Mouse (Mus musculus): Measurements from ENCODE around the gene Grin2c. TPM values are rescaled to one million over a fixed set of nuclear protein-coding genes. Genes with fewer than 3 reads are reported as not detected.
A peak's percentile ranks its signal among the peaks of the same experiment; 100 is the strongest.

Grin2c gene
- polyA plus RNA-seq, 1 experiment, result 35.8 TPM

DNA sequence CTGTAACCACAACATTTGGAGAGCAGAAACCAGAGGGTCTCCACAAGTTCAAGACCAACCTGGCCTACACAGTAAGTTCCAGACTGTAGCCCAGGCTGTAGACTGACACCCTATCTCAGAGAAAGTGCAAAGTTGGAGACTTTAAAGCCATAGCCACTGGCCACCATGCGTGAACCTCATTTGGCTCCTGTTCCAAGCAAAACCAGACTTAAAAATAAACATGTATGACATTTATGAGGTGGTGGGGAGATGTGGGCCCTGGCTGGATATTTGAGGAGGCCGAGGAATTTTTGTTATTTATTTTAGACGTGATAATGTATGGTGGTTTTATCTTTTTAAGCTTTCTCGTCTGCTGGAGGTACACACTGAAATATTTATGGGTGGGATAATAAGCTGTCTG lies 7.9 kb downstream of the Grin2c start:
- Histone ChIP-seq H3K27ac (ENCODE audit: insufficient read depth, low read length) (no peak overlapping the region), H3K4me1 (ENCODE audit: control insufficient read depth, insufficient read depth, low read length) (no peaks in the 10 kb centered on the region; the same call in 1 of the 2 replicates), H3K4me3 (ENCODE audit: insufficient read depth, low read length) (no peak overlapping the region)
- TF ChIP-seq CTCF (IDR thresholded peaks at IDR 0.05; ENCODE audit: extremely low read depth, insufficient read depth, low read length), result no peak
- TF ChIP-seq POLR2A (IDR thresholded peaks at IDR 0.05; ENCODE audit: extremely low read depth, insufficient read depth, low read length), result no peak

DNA sequence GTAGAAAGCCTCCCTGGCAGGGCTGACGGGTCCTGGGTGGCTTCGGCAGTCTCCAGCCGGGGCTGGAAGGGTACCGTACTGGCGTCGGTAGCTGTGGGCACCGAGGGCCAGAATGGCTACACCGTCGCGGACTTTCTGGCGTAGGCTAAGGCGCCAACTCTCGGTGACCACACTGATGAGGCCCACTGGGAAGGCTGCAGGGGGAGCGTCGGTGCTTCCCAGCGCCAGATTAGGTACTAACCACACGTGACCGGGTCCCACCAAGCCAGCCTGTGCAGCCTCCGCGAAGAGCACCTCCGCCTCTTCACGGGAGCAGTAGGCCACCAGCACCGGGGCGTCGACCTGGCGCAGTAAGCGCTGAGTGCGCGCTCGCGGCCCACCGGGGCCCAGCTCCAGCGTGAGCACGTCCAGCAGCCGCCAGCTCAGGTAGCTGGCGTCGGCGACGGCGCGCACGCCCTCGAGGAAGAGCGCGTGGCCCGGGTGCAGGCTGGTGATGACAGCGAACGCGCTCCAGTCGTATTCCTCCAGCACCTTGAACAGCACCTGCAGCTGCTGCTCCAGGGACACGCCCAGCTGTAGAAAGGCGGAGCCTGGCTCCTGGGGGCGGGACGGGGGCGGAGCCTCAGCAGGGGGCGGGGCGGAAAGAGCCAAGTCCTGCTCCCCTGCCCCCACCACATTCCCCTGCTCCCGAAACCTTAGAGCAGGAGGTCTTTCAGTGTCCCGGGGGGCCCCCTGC lies 9.1 kb downstream of the Grin2c start:
- no peak overlapping the region for H3K27ac ChIP-seq (ENCODE audit: insufficient read depth, low read length)
- TF ChIP-seq POLR2A (IDR thresholded peaks at IDR 0.05; ENCODE audit: extremely low read depth, insufficient read depth, low read length), result no peak
- TF ChIP-seq CTCF (IDR thresholded peaks at IDR 0.05; ENCODE audit: extremely low read depth, insufficient read depth, low read length), result no peak
- no peak overlapping the region for H3K4me3 ChIP-seq (ENCODE audit: insufficient read depth, low read length)
- H3K4me1 ChIP-seq (ENCODE audit: control insufficient read depth, insufficient read depth, low read length), result no peaks in the 10 kb centered on the region; the same call in 1 of the 2 replicates

DNA sequence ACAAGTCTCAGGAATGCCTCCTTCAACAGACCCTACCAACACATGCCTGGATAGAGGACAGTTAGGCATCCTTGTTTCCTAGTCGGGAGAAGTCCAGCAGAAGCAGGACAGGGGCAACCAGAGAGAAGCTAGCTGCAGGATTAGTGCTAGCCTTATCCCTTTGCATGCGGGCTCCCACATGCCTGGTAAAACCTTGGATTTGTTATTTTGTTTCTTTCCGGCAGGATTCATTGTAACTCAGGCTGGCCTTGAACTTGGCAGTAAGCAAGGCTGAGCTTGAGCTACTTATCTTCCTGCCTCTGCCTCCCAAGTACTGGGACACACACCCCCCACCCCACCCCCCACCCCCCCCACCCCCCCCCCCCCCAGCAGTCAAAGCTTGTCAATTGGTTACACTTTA lies 15.8 kb downstream of the Grin2c start:
- TF ChIP-seq POLR2A (IDR thresholded peaks at IDR 0.05; ENCODE audit: extremely low read depth, insufficient read depth, low read length) (no peak), CTCF (IDR thresholded peaks at IDR 0.05; ENCODE audit: extremely low read depth, insufficient read depth, low read length) (no peak)
- H3K4me3 ChIP-seq (ENCODE audit: insufficient read depth, low read length), result no peak overlapping the region
- no peak overlapping the region for H3K27ac ChIP-seq (ENCODE audit: insufficient read depth, low read length)
- no peaks in the 10 kb centered on the region for H3K4me1 ChIP-seq (ENCODE audit: control insufficient read depth, insufficient read depth, low read length)

DNA sequence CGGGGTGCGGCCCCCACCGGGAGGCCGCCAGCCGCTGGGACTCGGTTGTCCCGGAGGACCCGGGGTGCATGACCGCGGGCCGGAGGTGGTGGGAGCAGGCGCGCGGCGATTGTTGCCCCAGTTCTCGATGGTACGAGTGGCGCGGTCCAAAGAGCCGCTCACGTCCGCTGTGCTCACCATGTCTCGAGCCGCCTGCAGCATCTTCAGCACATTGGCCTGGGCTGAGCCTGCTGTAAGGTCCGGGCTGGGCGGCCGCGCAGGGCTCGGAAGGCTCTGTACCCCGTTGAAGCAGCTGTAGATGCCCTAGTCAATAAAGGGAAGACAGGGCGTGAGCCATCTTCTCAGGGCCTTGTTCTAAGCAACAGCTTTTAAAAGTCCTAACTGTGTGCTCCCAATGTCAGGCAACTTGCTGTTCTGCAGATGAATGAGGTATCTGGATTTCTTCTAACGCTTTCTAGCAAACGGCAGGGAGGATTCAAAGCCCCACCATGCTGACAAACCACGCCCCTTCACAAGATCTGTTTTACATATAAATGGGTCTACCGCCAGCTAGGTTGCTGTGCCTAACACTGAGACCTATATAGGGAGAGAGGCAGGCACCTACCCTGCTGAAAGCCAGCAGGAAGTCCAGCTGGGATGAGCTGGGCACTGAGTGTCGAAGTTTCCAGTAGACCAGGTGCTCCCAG lies 16.5 kb downstream of the Grin2c start:
- Histone ChIP-seq H3K4me1 (ENCODE audit: control insufficient read depth, insufficient read depth, low read length) (no peaks in the 10 kb centered on the region), H3K27ac (ENCODE audit: insufficient read depth, low read length) (no peak overlapping the region), H3K4me3 (ENCODE audit: insufficient read depth, low read length) (peak overlapping the region; percentile 28; the same call in 1 of the 2 replicates)
- TF ChIP-seq POLR2A (IDR thresholded peaks at IDR 0.05; ENCODE audit: extremely low read depth, insufficient read depth, low read length) (no peak), CTCF (IDR thresholded peaks at IDR 0.05; ENCODE audit: extremely low read depth, insufficient read depth, low read length) (no peak)

DNA sequence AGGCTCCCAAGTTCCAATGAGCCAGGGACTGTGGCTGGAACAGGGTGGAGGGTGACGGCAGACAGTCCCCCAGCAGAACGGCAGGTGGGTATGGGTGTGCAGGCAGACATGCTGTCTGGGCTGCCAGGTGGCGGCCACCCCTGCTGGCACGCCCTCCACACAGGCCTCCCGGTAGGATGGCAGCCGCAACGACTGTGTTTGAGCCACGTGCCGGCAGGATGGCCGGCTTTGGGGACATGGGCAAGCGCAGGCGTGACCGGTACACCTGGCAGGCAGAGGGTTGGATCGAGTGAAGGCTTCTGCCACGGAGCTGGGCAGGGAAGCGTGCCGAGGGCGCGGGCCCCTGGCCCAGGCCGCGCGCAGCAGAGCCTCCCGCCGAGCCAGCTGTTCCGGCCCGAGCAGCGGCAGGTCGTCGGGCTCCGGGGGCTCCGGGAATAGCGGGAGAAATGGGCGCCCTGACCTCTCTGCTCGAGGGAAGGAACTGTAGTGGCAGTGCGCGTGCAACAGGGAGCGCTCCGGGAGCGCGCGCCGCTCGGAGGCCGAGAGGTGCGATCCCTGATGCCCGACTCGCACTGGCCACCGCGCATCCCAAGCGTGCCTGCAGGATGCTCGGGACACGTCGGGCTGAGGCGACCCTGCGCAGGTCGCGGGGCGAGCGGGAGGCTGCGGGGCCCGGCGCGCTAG lies 17.2 kb downstream of the Grin2c start:
- Histone ChIP-seq H3K4me1 (ENCODE audit: control insufficient read depth, insufficient read depth, low read length) (no peaks in the 10 kb centered on the region), H3K27ac (ENCODE audit: insufficient read depth, low read length) (no peak overlapping the region), H3K4me3 (ENCODE audit: insufficient read depth, low read length) (peak overlapping the region; percentile 28; the same call in 1 of the 2 replicates)
- TF ChIP-seq CTCF (IDR thresholded peaks at IDR 0.05; ENCODE audit: extremely low read depth, insufficient read depth, low read length) (no peak), POLR2A (IDR thresholded peaks at IDR 0.05; ENCODE audit: extremely low read depth, insufficient read depth, low read length) (no peak)

DNA sequence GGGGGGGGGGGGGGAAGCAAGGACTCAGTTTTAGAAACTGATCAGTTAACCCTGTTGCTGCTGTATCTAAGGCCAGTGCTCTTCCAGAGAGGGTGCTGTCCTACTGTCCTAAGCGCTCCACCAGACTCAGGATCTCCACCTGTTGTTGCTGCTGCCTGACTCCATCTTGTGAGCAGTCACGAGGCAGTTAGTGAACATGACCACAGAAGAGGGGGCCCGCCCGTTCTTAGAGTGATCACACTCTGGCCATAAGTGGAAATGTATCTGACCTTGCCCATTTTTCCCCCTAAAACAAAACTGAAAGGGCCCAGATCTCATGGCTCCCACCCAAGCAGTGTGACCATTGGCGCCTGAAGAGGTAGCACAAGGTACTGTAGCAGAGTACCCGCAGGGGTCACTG lies 19.1 kb downstream of the Grin2c start:
- Histone ChIP-seq H3K4me1 (ENCODE audit: control insufficient read depth, insufficient read depth, low read length) (no peaks in the 10 kb centered on the region), H3K27ac (ENCODE audit: insufficient read depth, low read length) (no peak overlapping the region), H3K4me3 (ENCODE audit: insufficient read depth, low read length) (no peak overlapping the region)
- no peak for TF ChIP-seq CTCF (IDR thresholded peaks at IDR 0.05; ENCODE audit: extremely low read depth, insufficient read depth, low read length)
- TF ChIP-seq POLR2A (IDR thresholded peaks at IDR 0.05; ENCODE audit: extremely low read depth, insufficient read depth, low read length), result no peak

DNA sequence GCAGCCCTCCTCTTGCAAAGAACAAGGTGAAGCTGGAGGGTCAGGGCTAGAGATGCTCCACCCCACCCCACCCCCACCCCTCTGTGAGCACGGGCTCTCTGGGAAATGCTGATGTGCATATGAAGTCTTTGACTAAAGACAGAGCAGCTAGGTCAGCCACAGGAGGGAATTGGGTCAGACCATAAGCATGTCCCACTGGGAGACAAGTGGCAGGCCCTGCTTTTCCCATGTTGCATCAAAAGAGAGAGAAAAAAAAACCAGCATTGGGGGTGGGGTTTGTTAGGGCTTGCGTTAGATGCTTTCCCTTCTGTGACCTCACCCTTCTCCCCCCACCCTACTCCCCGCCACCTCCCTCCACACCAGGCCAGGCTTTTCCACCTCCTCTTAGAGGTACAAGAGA lies 19.8 kb downstream of the Grin2c start:
- H3K4me3 ChIP-seq (ENCODE audit: insufficient read depth, low read length), result no peak overlapping the region
- H3K27ac ChIP-seq (ENCODE audit: insufficient read depth, low read length), result no peak overlapping the region
- no peaks in the 10 kb centered on the region for H3K4me1 ChIP-seq (ENCODE audit: control insufficient read depth, insufficient read depth, low read length)
- TF ChIP-seq POLR2A (IDR thresholded peaks at IDR 0.05; ENCODE audit: extremely low read depth, insufficient read depth, low read length), result no peak
- no peak for TF ChIP-seq CTCF (IDR thresholded peaks at IDR 0.05; ENCODE audit: extremely low read depth, insufficient read depth, low read length)

DNA sequence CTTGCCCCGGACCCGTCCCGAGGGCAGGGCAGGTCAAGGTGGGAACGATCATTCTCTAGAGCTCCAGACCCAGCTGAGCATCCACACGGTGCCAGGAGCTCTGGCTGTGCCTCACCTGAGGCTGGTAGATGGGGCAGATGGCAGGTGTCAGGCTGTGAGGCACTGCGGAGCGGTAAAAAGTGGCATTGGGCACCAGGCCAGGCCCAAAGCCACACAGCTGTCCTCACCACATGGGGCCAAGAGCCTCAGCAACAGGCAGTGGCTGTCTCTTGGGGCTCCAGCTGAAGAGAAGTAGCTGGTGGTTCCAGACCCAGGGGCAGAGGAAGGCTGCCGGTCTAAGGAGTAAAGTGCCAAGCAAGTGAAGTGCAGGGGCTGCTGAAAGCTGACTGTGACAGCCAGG lies 20.7 kb downstream of the Grin2c start:
- H3K27ac ChIP-seq (ENCODE audit: insufficient read depth, low read length), result no peak overlapping the region
- H3K4me1 ChIP-seq (ENCODE audit: control insufficient read depth, insufficient read depth, low read length), result no peaks in the 10 kb centered on the region
- TF ChIP-seq POLR2A (IDR thresholded peaks at IDR 0.05; ENCODE audit: extremely low read depth, insufficient read depth, low read length), result no peak

DNA sequence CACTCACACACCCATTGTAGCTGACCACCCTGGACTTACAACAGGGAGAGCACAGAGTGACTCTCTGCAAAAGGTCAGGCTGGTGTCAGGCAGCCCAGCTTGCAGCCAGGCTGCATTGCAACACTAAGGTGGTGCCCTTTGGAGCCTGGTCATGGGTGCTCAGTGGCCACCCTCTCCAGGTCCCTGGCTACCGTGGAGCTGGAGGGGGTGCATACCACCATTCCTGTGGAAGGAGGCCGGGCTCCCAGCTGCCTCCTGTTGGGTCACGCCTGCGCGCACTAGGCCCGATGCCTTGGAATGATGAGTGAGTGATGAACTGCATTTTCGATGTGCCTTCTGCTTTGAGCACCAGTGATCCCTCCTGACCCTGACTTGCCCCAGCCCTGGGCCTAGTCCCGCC lies 22.2 kb downstream of the Grin2c start:
- no peak for TF ChIP-seq CTCF (IDR thresholded peaks at IDR 0.05; ENCODE audit: extremely low read depth, insufficient read depth, low read length)
- TF ChIP-seq POLR2A (IDR thresholded peaks at IDR 0.05; ENCODE audit: extremely low read depth, insufficient read depth, low read length), result no peak
- Histone ChIP-seq H3K4me1 (ENCODE audit: control insufficient read depth, insufficient read depth, low read length) (no peaks in the 10 kb centered on the region), H3K4me3 (ENCODE audit: insufficient read depth, low read length) (no peak overlapping the region)

More for the DNA sequence above, 20.7 kb downstream of the Grin2c start:
- H3K4me3 ChIP-seq (ENCODE audit: insufficient read depth, low read length), result no peak overlapping the region

More for the DNA sequence above, 22.2 kb downstream of the Grin2c start:
- no peak overlapping the region for H3K27ac ChIP-seq (ENCODE audit: insufficient read depth, low read length)
